Mouse (Mus musculus): ENCODE data around the gene Tasp1. TPM values are rescaled to one million over a fixed set of nuclear protein-coding genes. Genes with fewer than 3 reads are reported as not detected.
"Not testable (repeated sequence)": the region's sequence is repeated elsewhere in the genome, so short reads cannot be mapped to it uniquely, and the experiment has no call there.

Tasp1 gene
- polyA plus RNA-seq, 1 experiment: 9.6 TPM

- DNase-seq (ENCODE audit: low spot score): no peak
These were observed 8.5 kb downstream of the Tasp1 start for GRCm38 (mm10) chr2:140058125-140058524.

- DNase-seq (ENCODE audit: low spot score): no peak
These were observed 14.9 kb downstream of the Tasp1 start for GRCm38 (mm10) chr2:140051607-140052126.

- no peak for DNase-seq (ENCODE audit: low spot score)
These were observed 24.0 kb downstream of the Tasp1 start for GRCm38 (mm10) chr2:140042522-140043131.

- DNase-seq (ENCODE audit: low spot score): no peak
These were observed 24.5 kb downstream of the Tasp1 start for GRCm38 (mm10) chr2:140042081-140042480.

GRCm38 (mm10) chr2:140037459-140037858 is 29.1 kb downstream of the Tasp1 start:
- DNase-seq (ENCODE audit: low spot score): no peak

- DNase-seq (ENCODE audit: low spot score): no peak
These were observed 29.8 kb downstream of the Tasp1 start for GRCm38 (mm10) chr2:140036854-140037253.

GRCm38 (mm10) chr2:140024937-140025336 is 41.7 kb downstream of the Tasp1 start:
- DNase-seq (ENCODE audit: low spot score): no peak

- DNase-seq (ENCODE audit: low spot score): no peak
These were observed 59.2 kb downstream of the Tasp1 start for GRCm38 (mm10) chr2:140007406-140007805.

GRCm38 (mm10) chr2:139998170-139998569 is 68.4 kb downstream of the Tasp1 start:
- no peak for DNase-seq (ENCODE audit: low spot score)

GRCm38 (mm10) chr2:139989907-139990306 is 76.7 kb downstream of the Tasp1 start:
- DNase-seq (ENCODE audit: low spot score): not testable (repeated sequence)

GRCm38 (mm10) chr2:139967451-139967850 is 99.2 kb downstream of the Tasp1 start:
- no peak for DNase-seq (ENCODE audit: low spot score)

- no peak for DNase-seq (ENCODE audit: low spot score)
These were observed 100.3 kb downstream of the Tasp1 start for GRCm38 (mm10) chr2:139966288-139966687.

- no peak for DNase-seq (ENCODE audit: low spot score)
These were observed 117.8 kb downstream of the Tasp1 start for GRCm38 (mm10) chr2:139948843-139949242.

- no peak for DNase-seq (ENCODE audit: low spot score)
These were observed 129.0 kb downstream of the Tasp1 start for GRCm38 (mm10) chr2:139937581-139937980.

- no peak for DNase-seq (ENCODE audit: low spot score)
These were observed 132.0 kb downstream of the Tasp1 start for GRCm38 (mm10) chr2:139934577-139934976.

GRCm38 (mm10) chr2:139934033-139934572 is 132.5 kb downstream of the Tasp1 start:
- no peak for DNase-seq (ENCODE audit: low spot score)

- no peak for DNase-seq (ENCODE audit: low spot score)
These were observed 134.4 kb downstream of the Tasp1 start for GRCm38 (mm10) chr2:139932211-139932610.

GRCm38 (mm10) chr2:139924937-139925336 is 141.7 kb downstream of the Tasp1 start:
- no peak for DNase-seq (ENCODE audit: low spot score)

- not testable (repeated sequence) for DNase-seq (ENCODE audit: low spot score)
These were observed 145.2 kb downstream of the Tasp1 start for GRCm38 (mm10) chr2:139921395-139921794.

- DNase-seq (ENCODE audit: low spot score): no peak
These were observed 146.8 kb downstream of the Tasp1 start for GRCm38 (mm10) chr2:139919757-139920156.

- no peak for DNase-seq (ENCODE audit: low spot score)
These were observed 160.0 kb downstream of the Tasp1 start for GRCm38 (mm10) chr2:139906441-139907157.

GRCm38 (mm10) chr2:139891405-139892089 is 175.1 kb downstream of the Tasp1 start:
- DNase-seq (ENCODE audit: low spot score): no peak

Data from urinary bladder, adult 2 months (tissue).